Mouse (Mus musculus) forebrain, embryonic 15.5 days (tissue): ENCODE data around the gene Rtn4rl1. TPM values are rescaled to one million over a fixed set of nuclear protein-coding genes. Genes with fewer than 3 reads are reported as not detected.

Experiments used
- ATAC-seq: fragments of 200-750 bp; cut with Nextera tagmentation; replicated peaks from 2 replicates; pipeline ENCODE4 v1.8.0; 2017; ENCODE audit warnings: mild to moderate bottlenecking, moderate TSS enrichment, moderate library complexity
- H3K27ac ChIP-seq: fragments of 300-500 bp; sonication (generic); replicated peaks from 2 replicates; pipeline ENCODE4 v1.5.1; 2015; ENCODE audit warnings: mild to moderate bottlenecking, inconsistent platforms
- H3K27me3 ChIP-seq: fragments of 300-500 bp; sonication (generic); 2 replicates; pipeline ENCODE4 v1.6.1; 2015; ENCODE audit warnings: inconsistent platforms
- H3K36me3 ChIP-seq: fragments of 300-500 bp; sonication (generic); 2 replicates; pipeline ENCODE4 v1.6.1; 2015; ENCODE audit warnings: mild to moderate bottlenecking, inconsistent platforms
- H3K4me1 ChIP-seq: fragments of 300-500 bp; sonication (generic); 2 replicates; pipeline ENCODE4 v1.6.1; 2015; ENCODE audit warnings: inconsistent platforms
- H3K4me2 ChIP-seq: fragments of 300-500 bp; sonication (generic); replicated peaks from 2 replicates; pipeline ENCODE4 v1.6.1; 2015; ENCODE audit warnings: mild to moderate bottlenecking, inconsistent platforms
- H3K4me3 ChIP-seq: fragments of 300-500 bp; sonication (generic); 2 replicates; pipeline ENCODE4 v1.5.1; 2015; ENCODE audit warnings: mild to moderate bottlenecking, inconsistent platforms
- H3K9ac ChIP-seq: fragments of 300-500 bp; sonication (generic); replicated peaks from 2 replicates; pipeline ENCODE4 v1.6.1; 2015; ENCODE audit warnings: mild to moderate bottlenecking, inconsistent platforms
- H3K9me3 ChIP-seq: fragments of 300-500 bp; sonication (generic); 2 replicates; pipeline ENCODE4 v1.6.1; 2016; ENCODE audit warnings: inconsistent platforms
- WGBS: fragments of 180-500 bp; shearing (Covaris S2); methylation state at CpG from one replicate; pipeline ENCODE4 v1.1.7; 2015; ENCODE audit warnings: mixed read lengths; 5-methylcytosine and 5-hydroxymethylcytosine counted together
- polyA plus RNA-seq: library from polyadenylated mRNA; unstranded; fragments of >200 nt; fragmentation: Nextera tagmentation; extraction: Ambion mirVana; gene quantifications from 2 replicates; pipeline ENCODE4 v1.2.1, GENCODE M21; 2015

The Rtn4rl1 gene
- polyA plus RNA-seq, 1 experiment from 2014 or later = 5.6 TPM

DNA sequence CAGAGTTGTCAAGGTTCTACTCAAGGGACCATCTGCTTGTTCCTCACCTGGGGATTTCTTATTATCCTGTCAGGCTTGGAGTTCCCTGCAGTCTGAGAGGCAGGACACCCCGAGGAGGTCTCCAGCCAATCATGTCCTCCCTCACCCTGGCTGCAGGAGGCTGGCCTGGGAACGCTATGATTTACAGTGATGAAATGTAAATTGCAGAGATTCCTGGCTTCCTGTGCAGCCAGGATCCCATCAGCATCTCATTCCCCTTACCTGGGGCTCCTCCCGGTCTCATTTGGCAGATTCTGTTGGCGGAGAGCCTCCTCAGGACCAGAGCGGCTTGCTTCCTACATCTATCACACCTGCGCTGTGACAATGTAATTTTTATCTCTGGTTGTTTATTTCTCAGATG lies 35.7 kb downstream of the Rtn4rl1 start:
- Histone ChIP-seq H3K9me3 (no peaks in the 10 kb centered on the region), H3K4me3 (no peak overlapping the region), H3K27ac (no peak overlapping the region), H3K27me3 (no peaks in the 10 kb centered on the region), H3K4me1 (peaks cover 4% of the 10 kb centered on the region; the same call in 1 of the 2 replicates), H3K36me3 (no peaks in the 10 kb centered on the region), H3K9ac (no peak overlapping the region), H3K4me2 (no peak overlapping the region)
- ATAC-seq = no peak
- WGBS = 86% methylated on average over 6 of the region's 6 CpGs

DNA sequence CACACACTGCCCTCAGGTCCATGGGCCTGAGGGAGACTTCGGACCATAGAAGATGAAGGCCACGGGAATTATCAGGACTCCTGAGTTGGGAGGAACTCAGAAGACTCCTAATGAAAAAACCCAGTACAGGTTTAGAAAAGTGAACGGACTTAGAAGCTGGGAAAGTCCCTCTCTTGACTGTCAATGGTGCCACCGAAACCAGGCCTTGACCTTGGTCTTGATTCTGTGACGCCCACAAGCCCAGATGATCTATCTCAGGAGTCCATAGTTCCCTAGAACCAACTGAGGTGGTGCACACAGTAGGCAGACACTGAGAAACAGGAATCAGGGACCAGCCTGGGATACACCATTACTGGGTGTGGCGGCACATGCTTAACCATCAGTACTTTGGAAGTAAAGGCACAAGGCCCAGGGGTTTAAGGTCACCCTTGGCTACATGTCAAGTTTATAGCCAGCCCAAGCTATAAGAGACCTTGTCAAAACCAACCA lies 36.7 kb downstream of the Rtn4rl1 start:
- 97% methylated on average over 6 of the region's 6 CpGs for WGBS
- Histone ChIP-seq H3K9me3 (no peaks in the 10 kb centered on the region), H3K27me3 (peaks cover 4% of the 10 kb centered on the region; the same call in 1 of the 2 replicates), H3K4me1 (peaks cover 4% of the 10 kb centered on the region; the same call in 1 of the 2 replicates), H3K4me2 (no peak overlapping the region), H3K27ac (no peak overlapping the region), H3K9ac (no peak overlapping the region), H3K4me3 (no peak overlapping the region), H3K36me3 (no peaks in the 10 kb centered on the region)
- ATAC-seq = no peak

GRCm38 (mm10) chr11:75231756-75232155 lies 38.2 kb downstream of the Rtn4rl1 start:
- ATAC-seq = no peak
- Histone ChIP-seq H3K36me3 (no peaks in the 10 kb centered on the region), H3K9ac (no peak overlapping the region), H3K9me3 (no peaks in the 10 kb centered on the region), H3K27me3 (peaks cover 4% of the 10 kb centered on the region; the same call in 1 of the 2 replicates), H3K4me1 (peaks cover 4% of the 10 kb centered on the region; the same call in 1 of the 2 replicates), H3K27ac (no peak overlapping the region), H3K4me2 (no peak overlapping the region), H3K4me3 (no peak overlapping the region)
- 8% methylated on average over 7 of the region's 7 CpGs for WGBS

GRCm38 (mm10) chr11:75232434-75232833 lies 38.9 kb downstream of the Rtn4rl1 start:
- 56% methylated on average over 4 of the region's 4 CpGs for WGBS
- H3K9me3 ChIP-seq = no peaks in the 10 kb centered on the region
- no peak for ATAC-seq

DNA sequence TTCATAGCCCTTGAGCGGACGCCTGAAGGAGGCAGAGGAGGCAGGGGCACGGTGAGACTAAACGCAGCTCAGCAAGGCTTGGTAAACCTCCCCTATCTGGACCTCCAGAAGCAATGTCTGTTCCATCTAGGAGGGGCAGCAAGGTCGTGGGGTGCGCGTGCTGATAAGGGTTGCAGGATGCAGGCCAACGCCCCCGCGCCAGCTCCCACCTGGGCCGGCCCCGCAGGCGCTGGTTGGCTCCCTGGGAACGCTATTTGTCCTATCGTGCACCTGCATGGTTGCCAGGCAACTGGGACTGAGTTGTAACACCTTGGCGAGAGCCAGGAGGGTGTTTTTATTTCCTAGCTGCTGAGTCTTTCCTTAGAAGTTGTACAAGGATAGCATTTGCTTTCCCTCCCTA lies 41.2 kb downstream of the Rtn4rl1 start:
- Histone ChIP-seq H3K27ac (no peak overlapping the region), H3K4me1 (peaks cover 4% of the 10 kb centered on the region; the same call in 1 of the 2 replicates), H3K9me3 (no peaks in the 10 kb centered on the region), H3K27me3 (peaks cover 4% of the 10 kb centered on the region; the same call in 1 of the 2 replicates), H3K4me2 (peak overlapping the region; percentile 11; the same call in 1 of the 2 replicates), H3K36me3 (no peaks in the 10 kb centered on the region), H3K4me3 (peak overlapping the region; percentile 8; the same call in 1 of the 2 replicates), H3K9ac (no peak overlapping the region)
- no peak for ATAC-seq
- 17% methylated on average over 16 of the region's 16 CpGs for WGBS

More at GRCm38 (mm10) chr11:75232434-75232833, 38.9 kb downstream of the Rtn4rl1 start:
- Histone ChIP-seq H3K27ac (no peak overlapping the region), H3K36me3 (no peaks in the 10 kb centered on the region), H3K4me3 (no peak overlapping the region), H3K9ac (no peak overlapping the region), H3K27me3 (peaks cover 4% of the 10 kb centered on the region; the same call in 1 of the 2 replicates), H3K4me1 (peaks cover 4% of the 10 kb centered on the region; the same call in 1 of the 2 replicates), H3K4me2 (no peak overlapping the region)

- H3K9me3 ChIP-seq = no peaks in the 10 kb centered on the region
- ATAC-seq = no peak
Measured at GRCm38 (mm10) chr11:75240158-75240934, 46.8 kb downstream of the Rtn4rl1 start.

GRCm38 (mm10) chr11:75242710-75243255 lies 49.2 kb downstream of the Rtn4rl1 start:
- no peaks in the 10 kb centered on the region for H3K36me3 ChIP-seq
- no peaks in the 10 kb centered on the region for H3K9me3 ChIP-seq
- WGBS = 81% methylated on average over 9 of the region's 9 CpGs
- peaks cover 9% of the 10 kb centered on the region for H3K4me1 ChIP-seq
- no peaks in the 10 kb centered on the region for H3K27me3 ChIP-seq
- H3K4me3 ChIP-seq = no peak overlapping the region
- no peak overlapping the region for H3K4me2 ChIP-seq
- no peak overlapping the region for H3K27ac ChIP-seq
- no peak for ATAC-seq
- H3K9ac ChIP-seq = no peak overlapping the region

More at GRCm38 (mm10) chr11:75240158-75240934, 46.8 kb downstream of the Rtn4rl1 start:
- Histone ChIP-seq H3K4me2 (no peak overlapping the region), H3K36me3 (no peaks in the 10 kb centered on the region), H3K4me3 (no peak overlapping the region), H3K27ac (no peak overlapping the region), H3K4me1 (peaks cover 3% of the 10 kb centered on the region), H3K9ac (no peak overlapping the region), H3K27me3 (peaks cover under 1% of the 10 kb centered on the region; the same call in 1 of the 2 replicates)
- WGBS = 69% methylated on average over 13 of the region's 13 CpGs

DNA sequence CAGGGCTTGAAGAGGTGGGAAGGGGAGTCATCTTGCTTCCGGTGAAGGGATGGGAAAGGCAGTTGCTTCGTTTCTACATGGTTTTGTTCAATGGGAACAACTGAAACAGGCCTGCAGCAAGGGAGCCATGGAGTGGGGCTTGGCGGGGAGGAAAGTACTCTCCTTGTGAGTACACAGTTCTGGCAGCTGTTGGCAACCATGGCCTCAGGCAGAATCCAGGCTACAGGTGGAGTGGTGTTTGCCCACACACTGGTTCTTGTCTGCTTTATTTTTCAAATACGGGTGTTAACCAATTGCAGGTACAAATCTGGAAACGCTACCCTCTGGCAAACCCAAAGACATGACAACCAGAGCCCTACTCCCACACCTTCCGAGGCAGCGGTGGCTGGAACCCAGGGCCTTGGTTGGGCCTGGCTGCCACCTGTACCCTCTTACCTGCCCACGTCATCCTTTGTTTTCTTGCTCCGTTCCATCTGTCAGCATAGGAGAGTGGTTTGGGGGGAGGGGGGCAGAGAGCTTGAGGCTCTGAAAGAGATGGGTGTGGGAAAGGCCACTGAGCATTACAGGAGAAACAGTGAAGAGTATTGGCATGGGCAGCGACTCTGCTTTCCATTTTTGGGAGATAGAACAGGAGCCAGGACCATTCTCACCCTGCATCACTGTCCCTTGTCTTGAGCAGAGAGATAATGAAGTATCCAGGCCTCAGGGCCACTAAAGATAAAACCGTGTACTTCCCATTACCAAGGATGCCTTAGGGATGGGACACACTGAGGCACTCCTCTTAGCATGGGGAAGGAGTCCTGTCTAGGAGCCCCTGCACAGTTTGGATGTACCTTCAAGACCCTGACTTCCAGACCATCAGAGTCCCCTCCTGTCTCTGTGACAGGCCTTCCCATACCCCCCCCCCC lies 51.0 kb downstream of the Rtn4rl1 start:
- H3K4me3 ChIP-seq = no peak overlapping the region
- H3K9ac ChIP-seq = no peak overlapping the region
- WGBS = 88% methylated on average over 11 of the region's 11 CpGs
- H3K4me1 ChIP-seq = peaks cover 9% of the 10 kb centered on the region
- no peaks in the 10 kb centered on the region for H3K27me3 ChIP-seq
- H3K4me2 ChIP-seq = no peak overlapping the region
- H3K36me3 ChIP-seq = no peaks in the 10 kb centered on the region
- no peak; the same call in 1 of the 2 replicates for ATAC-seq
- no peak overlapping the region for H3K27ac ChIP-seq
- no peaks in the 10 kb centered on the region for H3K9me3 ChIP-seq

GRCm38 (mm10) chr11:75245372-75246330 lies 52.1 kb downstream of the Rtn4rl1 start:
- H3K36me3 ChIP-seq = no peaks in the 10 kb centered on the region
- no peak overlapping the region for H3K27ac ChIP-seq
- no peak overlapping the region for H3K9ac ChIP-seq
- H3K4me3 ChIP-seq = no peak overlapping the region
- H3K4me2 ChIP-seq = no peak overlapping the region
- peaks cover 9% of the 10 kb centered on the region for H3K4me1 ChIP-seq
- H3K9me3 ChIP-seq = no peaks in the 10 kb centered on the region
- 30% methylated on average over 16 of the region's 16 CpGs for WGBS
- no peaks in the 10 kb centered on the region for H3K27me3 ChIP-seq
- no peak; the same call in 1 of the 2 replicates for ATAC-seq

- no peaks in the 10 kb centered on the region for H3K36me3 ChIP-seq
- no peak overlapping the region for H3K4me3 ChIP-seq
- H3K4me1 ChIP-seq = peaks cover 9% of the 10 kb centered on the region
- H3K27me3 ChIP-seq = no peaks in the 10 kb centered on the region
- H3K27ac ChIP-seq = no peak overlapping the region
- no peaks in the 10 kb centered on the region for H3K9me3 ChIP-seq
- H3K4me2 ChIP-seq = no peak overlapping the region
- ATAC-seq = no peak
- 77% methylated on average over 8 of the region's 8 CpGs for WGBS
- no peak overlapping the region for H3K9ac ChIP-seq
Measured at GRCm38 (mm10) chr11:75246589-75246988, 53.0 kb downstream of the Rtn4rl1 start.
